Mouse (Mus musculus) MEL (cell line): Measurements from ENCODE around the gene Pakap. TPM values are rescaled to one million over a fixed set of nuclear protein-coding genes. Genes with fewer than 3 reads are reported as not detected.
A peak's percentile ranks its signal among the peaks of the same experiment; 100 is the strongest.

Experiments used
- DNase-seq: peaks from one replicate; pipeline ENCODE4 v3.0.0; 2011; ENCODE audit warnings: low read depth, low spot score
- H3K27ac ChIP-seq: 2 replicates; pipeline ENCODE4 v1.5.1; 2012; ENCODE audit warnings: low read depth, mild to moderate bottlenecking, control low read depth, low read length, moderate library complexity; ENCODE audit not compliant: control insufficient read depth
- H3K27me3 ChIP-seq, 2 experiments: fragments of 150-350 bp in 1 of 2; sonication (generic) in 1 of 2; 2 replicates each; pipeline ENCODE4 v1.6.1; 2012; ENCODE audit warnings: low read length in 2 of 2, mild to moderate bottlenecking in 2 of 2, improper control_type of control experiment in 1 of 2, moderate library complexity in 1 of 2; ENCODE audit not compliant: insufficient read depth in 2 of 2, control insufficient read depth in 1 of 2
- H3K36me3 ChIP-seq, 2 experiments: 2 replicates each; pipeline ENCODE4 v1.6.1; 2012 to 2014; ENCODE audit warnings: low read length in 2 of 2, improper control_type of control experiment in 1 of 2, inconsistent platforms in 1 of 2, mild to moderate bottlenecking in 1 of 2; ENCODE audit not compliant: insufficient read depth in 2 of 2, control insufficient read depth in 1 of 2
- H3K4me1 ChIP-seq, 2 experiments: fragments of 150-350 bp in 1 of 2; sonication (generic) in 1 of 2; 2 replicates each; pipeline ENCODE4 v1.6.1; 2012; ENCODE audit warnings: low read length in 2 of 2, improper control_type of control experiment in 1 of 2, mild to moderate bottlenecking in 1 of 2; ENCODE audit not compliant: insufficient read depth in 2 of 2, control insufficient read depth in 1 of 2
- H3K4me3 ChIP-seq, 2 experiments: fragments of 150-350 bp in 1 of 2; sonication (generic) in 1 of 2; 2 replicates each; pipeline ENCODE4 v1.5.1; 2012; ENCODE audit warnings: low read depth in 2 of 2, low read length in 2 of 2, mild to moderate bottlenecking in 2 of 2, moderate library complexity in 2 of 2, control low read depth in 1 of 2, improper control_type of control experiment in 1 of 2; ENCODE audit not compliant: control insufficient read depth in 1 of 2, insufficient read depth in 1 of 2
- H3K79me2 ChIP-seq: 2 replicates; pipeline ENCODE4 v1.6.1; 2012; ENCODE audit warnings: mild to moderate bottlenecking, low read length, moderate library complexity; ENCODE audit not compliant: control insufficient read depth, poor library complexity, insufficient read depth
- H3K9ac ChIP-seq: 2 replicates; pipeline ENCODE4 v1.6.1; 2012; ENCODE audit warnings: low read depth, mild to moderate bottlenecking, control low read depth, low read length, moderate library complexity; ENCODE audit not compliant: control insufficient read depth, poor library complexity, severe bottlenecking
- H3K9me3 ChIP-seq: fragments of 150-350 bp; sonication (generic); replicated peaks from 2 replicates; pipeline ENCODE4 v1.6.1; 2012; ENCODE audit warnings: mild to moderate bottlenecking, low read length, improper control_type of control experiment, moderate library complexity; ENCODE audit not compliant: insufficient read depth
- BHLHE40 ChIP-seq: IDR thresholded peaks from 2 replicates; pipeline ENCODE4 v1.6.1; 2012; ENCODE audit warnings: low read depth, mild to moderate bottlenecking, inconsistent platforms, low read length, improper control_type of control experiment, borderline replicate concordance
- CHD2 ChIP-seq: IDR thresholded peaks from 2 replicates; pipeline ENCODE4 v1.6.1; 2011; ENCODE audit warnings: low read length, improper control_type of control experiment
- CTCF ChIP-seq, 3 experiments: IDR thresholded peaks in 2 of 3; conservative IDR thresholded peaks in 1 of 3; 2 replicates each; pipeline ENCODE4 v1.5.1; 2011 to 2012; ENCODE audit warnings: low read length in 3 of 3, low read depth in 2 of 3, mild to moderate bottlenecking in 2 of 3, improper control_type of control experiment in 1 of 3, inconsistent platforms in 1 of 3, mixed read lengths in 1 of 3, moderate library complexity in 1 of 3; ENCODE audit not compliant: control insufficient read depth in 1 of 3, insufficient read depth in 1 of 3, poor library complexity in 1 of 3, severe bottlenecking in 1 of 3
- GABPA ChIP-seq: IDR thresholded peaks from 2 replicates; pipeline ENCODE4 v1.6.1; 2012; ENCODE audit warnings: low read depth, mild to moderate bottlenecking, inconsistent platforms, low read length, improper control_type of control experiment, moderate library complexity
- JUND ChIP-seq: IDR thresholded peaks from 2 replicates; pipeline ENCODE4 v1.6.1; 2011; ENCODE audit warnings: low read depth, mild to moderate bottlenecking, improper control_type of control experiment, low read length
- MAFK ChIP-seq: IDR thresholded peaks from 2 replicates; pipeline ENCODE4 v1.6.1; 2011; ENCODE audit warnings: low read depth, mild to moderate bottlenecking, low read length, improper control_type of control experiment, borderline replicate concordance
- MAX ChIP-seq: IDR thresholded peaks from 2 replicates; pipeline ENCODE4 v1.6.1; 2011; ENCODE audit warnings: low read length, improper control_type of control experiment
- MXI1 ChIP-seq: IDR thresholded peaks from 2 replicates; pipeline ENCODE4 v1.6.1; 2011; ENCODE audit warnings: mild to moderate bottlenecking, low read depth, low read length, improper control_type of control experiment
- MYB ChIP-seq: IDR thresholded peaks from 2 replicates; pipeline ENCODE4 v1.6.1; 2011; ENCODE audit warnings: mild to moderate bottlenecking, low read depth, low read length, improper control_type of control experiment
- MYC ChIP-seq: IDR thresholded peaks from 2 replicates; pipeline ENCODE4 v1.6.1; 2011; ENCODE audit warnings: low read depth, mild to moderate bottlenecking, low read length, improper control_type of control experiment, moderate library complexity
- NELFE ChIP-seq: IDR thresholded peaks from 2 replicates; pipeline ENCODE4 v1.6.1; 2011; ENCODE audit warnings: low read depth, low read length, improper control_type of control experiment
- RCOR1 ChIP-seq: IDR thresholded peaks from 2 replicates; pipeline ENCODE4 v1.6.1; 2012; ENCODE audit warnings: low read depth, mild to moderate bottlenecking, inconsistent platforms, low read length, improper control_type of control experiment
- SMC3 ChIP-seq: IDR thresholded peaks from 2 replicates; pipeline ENCODE4 v1.6.1; 2011; ENCODE audit warnings: low read depth, low read length, improper control_type of control experiment
- TAL1 ChIP-seq: IDR thresholded peaks from 2 replicates; pipeline ENCODE4 v1.6.1; 2012; ENCODE audit warnings: mild to moderate bottlenecking, inconsistent platforms, low read length, moderate library complexity, mixed read lengths
- TCF12 ChIP-seq: IDR thresholded peaks from 2 replicates; pipeline ENCODE4 v1.6.1; 2014; ENCODE audit warnings: low read depth, mild to moderate bottlenecking, inconsistent platforms, low read length, improper control_type of control experiment, moderate library complexity
- UBTF ChIP-seq: IDR thresholded peaks from 2 replicates; pipeline ENCODE4 v1.6.1; 2012; ENCODE audit warnings: low read depth, mild to moderate bottlenecking, inconsistent platforms, low read length, improper control_type of control experiment, moderate library complexity, borderline replicate concordance; ENCODE audit not compliant: insufficient read depth
- ZC3H11A ChIP-seq: IDR thresholded peaks from 2 replicates; pipeline ENCODE4 v1.6.1; 2012; ENCODE audit warnings: low read depth, mild to moderate bottlenecking, inconsistent platforms, low read length, improper control_type of control experiment
- ZMIZ1 ChIP-seq: IDR thresholded peaks from 2 replicates; pipeline ENCODE4 v1.6.1; 2012; ENCODE audit warnings: low read depth, mild to moderate bottlenecking, inconsistent platforms, low read length, improper control_type of control experiment, moderate library complexity
- polyA plus RNA-seq, 2 experiments: library from polyadenylated mRNA; stranded (reverse) in 1 of 2; unstranded in 1 of 2; fragments of >175 nt in 1 of 2; fragments of >200 nt in 1 of 2; gene quantifications; 2 replicates each; pipeline versions ENCODE4 v1.2.1 to v1.2.4; 2012; ENCODE audit warnings: low replicate concordance in 2 of 2, low read depth in 1 of 2; ENCODE audit not compliant: insufficient read length in 2 of 2, insufficient read depth in 1 of 2, missing spikeins in 1 of 2
- total RNA-seq: library from RNA; depleted of rRNA; stranded (reverse); fragments of 300-350 nt; gene quantifications from 2 replicates; pipeline ENCODE4 v1.2.3, GENCODE M21; 2012

Gene Pakap
- total and polyA plus RNA-seq, 3 experiments = not detected

- H3K27ac ChIP-seq = no peak overlapping the region
- H3K4me3 ChIP-seq = no peak overlapping the region
- no peak for DNase-seq
- no peaks in the 10 kb centered on the region for H3K4me1 ChIP-seq
- H3K27me3 ChIP-seq = no peaks in the 10 kb centered on the region
- H3K9me3 ChIP-seq = no peaks in the 10 kb centered on the region
- no peaks in the 10 kb centered on the region for H3K36me3 ChIP-seq
- H3K79me2 ChIP-seq = no peaks in the 10 kb centered on the region
- H3K9ac ChIP-seq = no peak overlapping the region
- TF ChIP-seq MAX (no peak), CTCF (IDR thresholded peaks at IDR 0.05 in 2 of 3, conservative IDR thresholded peaks at IDR 0.05 in 1 of 3; ENCODE audit: control insufficient read depth in 1 of 3, insufficient read depth in 1 of 3, low read depth in 2 of 3, low read length in 3 of 3, poor library complexity in 1 of 3, severe bottlenecking in 1 of 3) (0 out of 6 replicates have a peak, but pooled peaks of 1 of the 3 experiments have one; percentile 4), TCF12 (no peak)
Observed at GRCm38 (mm10) chr4:57565811-57566210, 2.2 kb upstream of the Pakap start.

- no peaks in the 10 kb centered on the region for H3K9me3 ChIP-seq
- H3K36me3 ChIP-seq = no peaks in the 10 kb centered on the region
- no peaks in the 10 kb centered on the region for H3K27me3 ChIP-seq
- TF ChIP-seq GABPA (no peak), MXI1 (no peak), JUND (no peak), NELFE (no peak), ZMIZ1 (no peak), SMC3 (no peak), TAL1 (no peak), CHD2 (no peak), MYB (no peak), BHLHE40 (no peak), MYC (no peak), MAFK (no peak), ZC3H11A (no peak), UBTF (no peak), RCOR1 (no peak)
- H3K4me3 ChIP-seq = no peak overlapping the region
- no peak overlapping the region for H3K27ac ChIP-seq
- no peaks in the 10 kb centered on the region for H3K4me1 ChIP-seq
- H3K9ac ChIP-seq = no peak overlapping the region
- DNase-seq = no peak
- H3K79me2 ChIP-seq = no peaks in the 10 kb centered on the region
Observed at GRCm38 (mm10) chr4:57568268-57569068, 489 bp downstream of the Pakap start.
